In genomic region chr10:42997278-42997677, GRCm38 (mm10) we compare ENCODE assay signal across 15 mouse cellular contexts.
"Had no signal": no experiment of that assay in that cellular context is flagged by ENCODE, and none has a peak within 500 bp of the region (broad histone marks: within the 10 kb centered on the region; RNA-seq: fewer than 3 reads in every experiment).

No protein-coding gene starts in this region.

- H3K4me3 ChIP-seq: left cerebral cortex, adult 2 months; limb, embryonic 10.5 days; liver, embryonic 12.5 days; lung, embryonic 15.5 days; megakaryocyte, embryonic 14.5 days; midbrain, embryonic 15.5 days; neural tube, embryonic 13.5 days had no signal

- H3K9ac ChIP-seq: liver, embryonic 12.5 days; lung, embryonic 15.5 days; midbrain, embryonic 15.5 days; neural tube, embryonic 13.5 days had no signal

- H3K27ac ChIP-seq: left cerebral cortex, adult 2 months; limb, embryonic 10.5 days; liver, embryonic 12.5 days; lung, embryonic 15.5 days; midbrain, embryonic 15.5 days; neural tube, embryonic 13.5 days had no signal

- H3K9me3 ChIP-seq: limb, embryonic 10.5 days; liver, embryonic 12.5 days; lung, embryonic 15.5 days; megakaryocyte, embryonic 14.5 days; midbrain, embryonic 15.5 days; neural tube, embryonic 13.5 days had no signal

- DNase-seq: kidney, adult 8-10 months; kidney, postnatal 10 days; retina, postnatal 1 day; right cerebral cortex, postnatal 4 days; spleen, adult 18-20 months; thymus, adult 2 months; thymus, postnatal 36 days had no signal

- H3K4me2 ChIP-seq: liver, embryonic 12.5 days; lung, embryonic 15.5 days; midbrain, embryonic 11.5 days; midbrain, embryonic 15.5 days; neural tube, embryonic 13.5 days had no signal

- H3K27me3 ChIP-seq: midbrain, embryonic 15.5 days had no signal

- ATAC-seq: liver, embryonic 12.5 days; midbrain, embryonic 15.5 days had no signal

- H3K36me3 ChIP-seq: limb, embryonic 10.5 days; liver, embryonic 12.5 days; lung, embryonic 15.5 days; midbrain, embryonic 15.5 days; neural tube, embryonic 13.5 days had no signal

- H3K4me1 ChIP-seq: liver, embryonic 12.5 days; megakaryocyte, embryonic 14.5 days had no signal
